Mouse (Mus musculus) testis, postnatal 14 days (tissue): ENCODE measurements around the gene Ampd2.

Source experiments
- DNase-seq: peaks from one replicate; pipeline ENCODE4 v3.0.0; 2021; ENCODE audit warnings: low spot score

Gene Ampd2

DNA sequence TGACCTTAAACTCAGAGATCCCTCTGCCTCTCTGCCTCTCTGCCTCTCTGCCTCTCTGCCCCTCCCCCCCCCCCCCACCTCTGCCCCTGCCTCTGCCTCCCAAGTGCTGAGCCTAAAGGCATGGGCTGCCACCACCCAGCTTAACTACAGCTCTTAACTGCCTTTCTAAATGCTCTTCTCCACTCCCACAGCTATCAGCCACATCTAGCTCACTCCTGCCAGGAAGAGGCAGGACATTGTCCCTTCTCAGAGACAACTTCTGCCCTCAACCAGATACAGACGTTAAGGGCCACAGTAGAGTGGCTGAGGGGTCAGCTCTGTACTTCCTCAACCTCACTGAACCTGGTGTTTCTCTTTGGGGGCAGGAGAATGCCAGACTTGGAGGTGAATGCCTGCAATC, 17.6 kb downstream of the Ampd2 start:
- DNase-seq, result no peak

GRCm38 (mm10) chr3:108067370-108067934, 19.0 kb downstream of the Ampd2 start:
- no peak for DNase-seq

DNA sequence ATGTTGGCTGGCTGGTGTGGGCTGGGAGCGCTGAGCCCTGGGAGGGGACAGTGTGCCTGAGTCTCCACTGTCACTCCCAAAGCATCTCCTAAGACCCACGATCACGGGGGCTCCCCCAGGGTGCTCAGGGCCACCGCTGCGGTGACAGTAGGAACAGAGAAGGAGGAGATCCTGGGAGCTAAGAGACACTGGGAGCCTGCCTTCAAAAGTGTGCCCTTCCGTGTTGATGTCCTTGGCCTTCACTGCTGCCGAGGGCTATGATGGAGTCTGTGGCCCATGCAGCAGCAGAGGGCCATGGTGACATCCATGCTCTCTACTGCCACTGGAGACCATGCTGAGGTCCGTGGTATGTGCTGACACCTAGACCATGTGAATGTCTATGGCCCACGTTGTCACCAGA, 20.9 kb downstream of the Ampd2 start:
- no peak for DNase-seq

DNA sequence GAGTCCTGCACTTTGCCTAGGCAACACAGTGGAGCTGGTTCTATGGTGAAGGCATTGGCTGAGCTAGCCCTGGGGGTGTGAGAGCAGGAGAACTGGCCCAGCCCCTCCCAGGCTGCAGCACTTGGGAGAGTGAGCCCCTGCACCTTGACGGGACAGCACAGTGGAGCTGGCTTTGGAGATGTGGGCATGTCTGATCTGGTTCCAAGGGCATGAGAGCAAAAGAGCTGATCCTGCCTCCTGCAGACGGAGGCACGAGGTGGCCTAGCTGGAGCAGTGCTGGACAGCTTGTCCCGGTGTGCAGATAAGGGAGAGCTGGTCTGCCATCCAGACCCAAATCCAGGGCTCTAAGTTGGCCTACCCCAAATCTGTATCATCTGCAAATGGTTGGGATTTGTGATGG, 21.8 kb downstream of the Ampd2 start:
- no peak for DNase-seq

DNA sequence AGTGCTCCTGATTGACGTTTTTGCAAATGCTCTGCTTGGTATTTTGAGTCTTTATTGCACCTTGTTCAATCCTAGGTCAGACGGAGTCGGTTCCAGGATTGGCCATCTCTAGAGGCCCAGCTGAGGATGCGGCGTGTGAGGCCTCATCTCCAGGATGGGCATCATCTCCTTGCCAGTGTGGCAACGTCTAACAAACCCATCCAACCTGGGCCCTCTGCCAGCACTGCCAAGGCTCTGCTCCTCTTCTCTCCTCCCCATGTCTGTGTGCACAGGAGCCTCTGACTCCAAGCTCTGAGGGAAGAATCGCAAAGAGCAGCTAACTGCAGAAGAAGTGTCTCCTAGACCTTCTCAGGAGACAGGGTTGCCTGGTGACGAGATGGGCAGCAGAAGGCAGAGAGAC, 23.8 kb downstream of the Ampd2 start:
- DNase-seq, result no peak

DNA sequence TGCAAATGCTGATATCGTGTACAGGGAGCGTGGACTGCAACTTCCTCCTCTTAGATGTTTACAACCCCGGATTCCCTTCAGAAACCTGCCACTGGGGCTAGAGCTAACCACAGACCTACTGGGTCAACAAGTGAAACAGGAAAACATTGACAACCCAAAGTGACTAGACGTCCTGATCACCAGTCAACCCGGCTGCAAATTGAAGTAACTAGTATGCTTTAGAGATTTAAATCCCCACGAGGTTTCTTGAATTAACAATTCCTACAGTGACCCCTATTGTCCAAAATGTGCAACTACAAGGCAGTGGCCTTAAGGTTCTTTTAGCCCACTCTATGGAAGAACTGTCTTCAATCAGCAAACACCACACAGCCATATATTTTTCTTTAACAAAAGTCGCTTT, 25.0 kb downstream of the Ampd2 start:
- no peak for DNase-seq

DNA sequence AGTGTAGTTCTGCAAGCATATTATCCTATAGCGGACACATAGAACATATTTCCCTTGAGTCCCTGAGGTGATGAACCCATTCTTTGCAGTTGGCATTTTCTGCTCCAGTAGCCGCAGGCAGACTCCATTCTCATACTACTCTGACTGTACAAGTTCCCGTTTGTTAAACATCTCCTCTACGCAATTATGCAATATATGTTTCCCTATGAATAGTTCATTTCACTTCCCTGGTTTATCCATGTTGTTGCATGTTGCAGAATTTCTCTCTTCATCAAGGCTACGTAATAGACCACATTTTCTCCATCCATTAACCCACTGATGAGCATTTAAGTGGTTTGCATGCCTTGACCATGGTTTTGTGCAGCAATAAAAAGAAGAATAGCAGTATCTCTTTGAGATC, 36.0 kb downstream of the Ampd2 start:
- DNase-seq, result no peak

DNA sequence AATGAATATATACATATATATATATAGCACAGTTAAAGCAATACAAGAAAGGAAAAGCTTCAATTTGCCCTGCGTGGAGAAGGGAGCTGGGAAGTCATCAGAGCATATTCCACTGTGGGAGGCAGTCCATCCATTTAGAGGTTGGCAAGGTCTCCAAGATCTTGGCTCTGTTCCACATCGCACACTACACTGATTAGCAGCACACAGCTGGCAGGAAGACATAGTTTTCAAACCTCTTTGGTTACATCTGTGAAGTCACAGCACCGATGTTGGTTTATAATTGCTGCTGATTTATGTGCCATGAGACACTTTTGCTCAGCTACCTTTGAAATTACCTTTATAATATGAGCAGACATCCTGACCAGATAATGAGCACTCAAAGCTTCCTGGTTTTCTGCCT, 38.1 kb downstream of the Ampd2 start:
- peak; percentile 34 for DNase-seq

DNA sequence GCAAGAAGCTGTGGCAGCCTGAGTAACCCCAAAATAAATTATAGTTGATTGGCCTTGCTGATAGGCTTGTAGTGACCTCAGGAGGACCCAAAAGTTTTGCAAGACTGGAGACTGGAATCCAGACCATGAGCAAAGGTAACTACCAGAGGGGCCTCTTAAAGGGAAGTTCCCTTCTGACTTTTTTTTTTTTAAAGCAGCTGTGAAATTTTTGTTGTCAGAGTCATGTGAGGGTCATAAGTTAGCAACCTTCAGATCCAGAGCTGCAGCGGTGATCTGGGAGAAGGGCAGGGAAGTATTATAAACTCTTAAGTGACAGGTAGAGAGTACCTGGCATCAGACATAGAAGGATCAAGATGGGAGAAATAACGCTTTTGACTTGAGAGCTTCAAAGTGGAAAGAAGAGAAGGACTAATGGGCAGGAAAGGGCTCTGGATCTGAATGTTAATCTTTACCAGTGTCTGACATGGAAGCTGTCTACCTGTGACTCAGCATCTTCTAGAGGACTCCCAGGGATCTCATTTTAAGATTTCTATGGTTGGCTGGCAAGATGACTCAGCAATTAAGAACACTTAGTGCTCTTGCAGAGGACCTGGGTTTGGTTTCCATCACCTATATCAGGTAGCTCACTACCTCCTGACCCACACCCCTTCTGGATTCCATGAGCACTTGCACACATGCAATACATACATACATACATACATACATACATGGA, 39.4 kb downstream of the Ampd2 start:
- no peak for DNase-seq

DNA sequence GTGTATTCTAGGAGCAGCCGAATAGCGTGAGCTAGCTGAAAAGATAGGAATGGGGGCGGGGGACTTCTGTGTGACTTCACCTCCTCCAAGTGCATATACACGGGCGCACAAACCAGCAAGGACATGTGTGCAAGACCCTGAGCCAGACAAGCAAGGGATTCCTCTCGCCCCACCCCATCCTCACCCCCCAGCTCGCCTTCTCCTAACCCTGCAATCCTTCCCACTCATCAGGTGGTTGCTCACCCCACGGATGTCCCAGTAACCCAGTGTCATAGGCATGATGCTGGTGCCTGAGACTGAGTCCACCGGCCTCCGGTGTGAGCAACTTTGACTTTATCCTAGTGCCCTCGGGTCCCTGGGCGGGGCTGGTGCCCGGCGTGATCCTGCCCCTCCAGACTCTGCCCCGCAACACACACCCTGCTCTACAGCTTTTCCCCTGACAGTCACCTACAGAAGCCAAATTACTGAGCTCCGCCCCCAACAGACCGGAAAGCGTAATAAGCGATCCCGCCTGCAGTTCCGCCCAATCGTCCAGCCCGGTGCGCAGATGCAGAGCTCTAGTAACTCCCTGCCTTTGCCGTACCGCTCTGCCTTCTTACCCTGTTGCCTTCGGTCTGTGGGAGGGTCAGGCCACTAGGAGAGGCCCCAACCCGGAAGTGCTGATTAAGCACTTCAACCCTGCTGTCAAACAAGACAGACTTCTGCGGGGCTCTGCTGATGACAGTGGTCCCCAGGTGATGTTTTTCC, 41.9 kb downstream of the Ampd2 start, which contains the start of gene Gstm4:
Gene Gstm4, minus strand, starts transcription at position 501 of the 747 bp plus-strand sequence.
- peak; percentile 86 for DNase-seq

GRCm38 (mm10) chr3:108033156-108033555, 53.3 kb downstream of the Ampd2 start:
- DNase-seq, result no peak

DNA sequence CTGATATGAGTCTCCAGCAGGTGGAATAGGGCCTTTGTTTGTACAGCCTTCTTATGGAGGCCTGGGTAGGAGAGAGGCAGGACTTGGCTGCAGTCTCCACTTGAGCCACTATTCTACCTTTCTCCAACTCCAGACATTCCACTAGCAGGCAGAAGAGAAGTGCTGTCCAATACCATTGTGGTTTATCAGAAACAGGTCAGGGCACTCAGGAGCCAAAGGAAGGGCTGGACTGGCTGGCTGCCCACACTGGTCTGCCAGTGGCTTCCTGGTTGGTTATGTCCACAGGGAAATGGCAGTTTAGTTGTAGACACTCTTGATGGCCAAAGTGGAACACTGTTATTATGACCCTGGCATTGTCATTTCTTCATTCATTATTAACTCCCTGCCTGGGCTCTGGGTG, 54.3 kb downstream of the Ampd2 start:
- no peak for DNase-seq

DNA sequence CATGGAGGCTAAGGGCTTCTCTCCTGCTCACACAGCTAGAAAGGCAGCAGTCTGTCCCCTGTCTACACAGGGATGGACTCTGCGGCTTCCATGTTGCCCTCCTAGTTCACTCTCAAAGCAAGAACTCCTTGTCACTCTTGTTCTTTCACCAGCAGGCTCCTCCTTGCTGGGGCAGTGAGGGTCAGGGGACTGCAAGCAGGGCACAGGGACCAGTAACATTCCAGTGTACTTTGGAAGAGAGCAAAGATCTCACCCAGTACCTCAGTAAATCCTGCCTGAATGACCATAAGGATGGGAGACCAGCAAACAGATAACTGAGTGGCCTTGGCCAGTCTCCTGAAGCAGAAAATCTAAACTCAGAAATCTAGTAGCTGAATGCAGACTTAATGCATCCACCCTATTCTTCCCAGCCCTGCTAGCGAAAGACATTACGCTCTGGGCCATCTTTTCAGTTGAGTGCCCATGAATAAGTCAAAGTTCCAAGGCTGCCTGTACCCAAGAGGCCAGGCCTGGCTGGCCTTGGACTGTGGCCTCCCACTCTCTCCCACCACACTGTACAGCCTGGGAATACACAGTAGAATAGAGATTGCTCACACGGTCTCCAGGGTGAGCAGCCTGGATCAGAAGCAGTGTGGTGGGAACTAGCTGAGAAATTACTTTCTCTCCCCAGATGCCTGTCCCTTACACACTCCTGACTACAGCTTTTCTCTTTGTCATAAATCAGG, 57.6 kb downstream of the Ampd2 start:
- peak; percentile 40 for DNase-seq

- no peak for DNase-seq
These were observed 59.9 kb downstream of the Ampd2 start for GRCm38 (mm10) chr3:108026597-108026996.

- no peak for DNase-seq
These were observed 60.4 kb downstream of the Ampd2 start for GRCm38 (mm10) chr3:108026049-108026448.

GRCm38 (mm10) chr3:108025318-108025717, 61.1 kb downstream of the Ampd2 start:
- no peak for DNase-seq
